Mouse (Mus musculus) midbrain, embryonic 10.5 days (tissue): ENCODE measurements around the gene Olfr13. TPM values are rescaled to one million over a fixed set of nuclear protein-coding genes. Genes with fewer than 3 reads are reported as not detected.
"Not testable (repeated sequence)": the region's sequence is repeated elsewhere in the genome, so short reads cannot be mapped to it uniquely, and the experiment has no call there.

ENCODE experiments used
- DNase-seq: peaks from one replicate; pipeline ENCODE4 v3.0.0-alpha.2; 2017; ENCODE audit warnings: low spot score
- H3K27ac ChIP-seq: fragments of 300-500 bp; sonication (generic); replicated peaks from 2 replicates; pipeline ENCODE4 v1.5.1; 2016; ENCODE audit warnings: mild to moderate bottlenecking
- H3K27me3 ChIP-seq: fragments of 300-500 bp; sonication (generic); 2 replicates; pipeline ENCODE4 v1.6.1; 2016; ENCODE audit warnings: low read depth, mild to moderate bottlenecking; ENCODE audit not compliant: poor library complexity, severe bottlenecking
- H3K36me3 ChIP-seq: fragments of 300-500 bp; sonication (generic); 2 replicates; pipeline ENCODE4 v1.6.1; 2016; ENCODE audit warnings: mild to moderate bottlenecking, moderate library complexity
- H3K4me1 ChIP-seq: fragments of 300-500 bp; sonication (generic); 2 replicates; pipeline ENCODE4 v1.6.1; 2016
- H3K4me3 ChIP-seq: fragments of 300-500 bp; sonication (generic); 2 replicates; pipeline ENCODE4 v1.5.1; 2016; ENCODE audit warnings: mild to moderate bottlenecking, moderate library complexity
- H3K9me3 ChIP-seq: fragments of 300-500 bp; sonication (generic); replicated peaks from 2 replicates; pipeline ENCODE4 v1.6.1; 2016; ENCODE audit warnings: mild to moderate bottlenecking
- WGBS: fragments of 180-500 bp; shearing (Covaris S2); methylation state at CpG from one replicate; pipeline ENCODE4 v1.1.7; 2016; 5-methylcytosine and 5-hydroxymethylcytosine counted together
- polyA plus RNA-seq: library from polyadenylated mRNA; unstranded; fragments of >200 nt; fragmentation: Nextera tagmentation; extraction: Ambion mirVana; gene quantifications from 2 replicates; pipeline ENCODE4 v1.2.1, GENCODE M21; 2016

Gene Olfr13
- not detected in 2 replicates for polyA plus RNA-seq

DNA sequence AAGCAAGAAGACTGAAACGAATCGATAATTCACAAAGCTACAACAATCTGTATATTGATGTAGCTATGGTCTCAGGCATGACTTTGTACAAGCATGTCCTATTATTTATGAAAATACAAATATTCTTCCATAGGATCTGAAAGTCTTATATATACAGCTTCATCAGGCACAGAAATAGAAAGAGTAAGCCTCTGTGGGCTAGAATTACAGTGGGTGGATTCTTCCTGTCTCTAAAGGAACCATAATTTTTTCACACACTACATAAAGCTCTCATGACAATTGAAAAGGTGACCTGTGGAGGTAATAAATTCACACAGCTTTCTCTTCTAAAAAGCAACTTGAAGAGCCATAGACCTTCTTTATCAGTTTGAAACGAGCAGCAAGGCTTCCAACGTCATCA, at the start of gene Olfr13:
TSS of gene Olfr13 (plus strand) at position 301 of the 400 bp plus-strand sequence.
- H3K9me3 ChIP-seq: no peaks in the 10 kb centered on the region
- WGBS: 83% methylated on average over 4 of the region's 4 CpGs

DNA sequence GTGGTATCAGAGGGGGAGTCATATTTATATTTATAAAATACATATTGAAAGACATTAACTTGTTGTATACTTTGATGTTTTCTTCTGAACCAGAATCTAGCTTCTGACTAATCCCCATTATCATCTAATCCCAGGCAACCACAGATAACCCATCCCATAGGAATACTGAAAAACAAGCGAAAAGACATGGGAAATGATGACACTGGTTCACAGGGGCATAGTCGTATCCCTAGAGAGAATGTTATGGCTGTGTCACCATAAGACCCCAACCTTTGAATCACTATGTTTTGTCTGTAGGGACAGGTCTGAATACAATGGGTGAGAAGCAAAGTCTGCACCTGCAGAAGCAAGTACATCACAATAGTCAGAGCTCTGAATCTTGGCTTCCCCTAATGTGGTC, 25.7 kb upstream of the Olfr13 start, which contains the start of gene Olfr237-ps1:
TSS of gene Olfr237-ps1 (plus strand) at position 301 of the 400 bp plus-strand sequence.
- not testable (repeated sequence) for H3K27ac ChIP-seq, H3K9me3 ChIP-seq, H3K4me3 ChIP-seq, H3K27me3 ChIP-seq, H3K4me1 ChIP-seq, DNase-seq, H3K36me3 ChIP-seq
- WGBS: 84% methylated on average over 2 of the region's 2 CpGs

More for the DNA sequence above, at the start of gene Olfr13:
- DNase-seq: no peak
- Histone ChIP-seq H3K4me1 (no peaks in the 10 kb centered on the region), H3K4me3 (no peak within 1 kb of the TSS), H3K27me3 (no peaks in the 10 kb centered on the region), H3K36me3 (no peaks in the 10 kb centered on the region), H3K27ac (no peak within 1 kb of the TSS)

DNA sequence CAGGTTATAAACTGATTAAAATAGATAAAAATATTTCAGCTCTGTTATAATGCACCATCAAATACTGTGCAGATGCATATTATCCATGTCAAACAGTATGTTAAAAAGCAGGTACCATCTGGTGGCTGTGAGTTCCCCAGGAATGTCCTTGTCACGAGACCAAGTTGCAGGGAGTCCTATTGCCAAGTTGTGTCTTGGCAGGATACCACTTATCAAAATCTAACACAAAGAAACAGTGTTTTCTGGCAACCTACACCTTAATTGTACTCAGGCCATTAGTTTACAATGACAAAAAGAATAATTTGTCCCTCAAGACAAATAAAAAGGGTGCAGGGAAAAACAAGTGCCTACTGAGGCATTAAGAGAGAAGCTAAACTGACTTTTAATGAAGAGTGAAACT, 12.4 kb upstream of the Olfr13 start:
- H3K4me3 ChIP-seq: no peak overlapping the region
- no peaks in the 10 kb centered on the region for H3K4me1 ChIP-seq
- no peaks in the 10 kb centered on the region for H3K36me3 ChIP-seq
- WGBS: 89% methylated on average over 1 of the region's 1 CpGs
- DNase-seq: no peak
- no peak overlapping the region for H3K27ac ChIP-seq
- no peaks in the 10 kb centered on the region for H3K9me3 ChIP-seq
- no peaks in the 10 kb centered on the region for H3K27me3 ChIP-seq

DNA sequence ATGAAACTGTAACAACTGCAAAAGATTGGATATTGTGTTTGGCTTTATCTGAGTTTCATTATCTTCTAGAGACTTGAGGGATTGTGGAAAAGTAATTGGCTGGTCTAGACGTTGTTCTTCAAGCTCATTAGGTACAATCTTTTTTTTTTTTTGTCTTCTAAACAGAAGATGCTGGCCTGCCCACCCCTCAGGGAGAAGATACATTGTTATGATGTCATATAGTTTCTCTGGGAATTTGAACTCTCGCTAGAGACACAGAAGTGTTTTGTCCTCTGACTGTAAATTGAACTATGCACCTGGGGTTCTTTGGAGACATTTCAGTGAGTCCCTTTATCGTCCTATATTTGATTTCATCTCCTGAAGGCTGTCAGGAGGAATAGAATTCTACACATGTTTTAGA, 9.0 kb upstream of the Olfr13 start, which contains the start of gene Olfr437:
TSS of gene Olfr437 (plus strand) at position 301 of the 400 bp plus-strand sequence.
- H3K36me3 ChIP-seq: no peaks in the 10 kb centered on the region
- H3K27me3 ChIP-seq: no peaks in the 10 kb centered on the region
- WGBS: 82% methylated on average over 3 of the region's 3 CpGs
- DNase-seq: no peak
- H3K4me3 ChIP-seq: no peak within 1 kb of the TSS
- H3K27ac ChIP-seq: no peak within 1 kb of the TSS
- no peaks in the 10 kb centered on the region for H3K4me1 ChIP-seq
- no peaks in the 10 kb centered on the region for H3K9me3 ChIP-seq

DNA sequence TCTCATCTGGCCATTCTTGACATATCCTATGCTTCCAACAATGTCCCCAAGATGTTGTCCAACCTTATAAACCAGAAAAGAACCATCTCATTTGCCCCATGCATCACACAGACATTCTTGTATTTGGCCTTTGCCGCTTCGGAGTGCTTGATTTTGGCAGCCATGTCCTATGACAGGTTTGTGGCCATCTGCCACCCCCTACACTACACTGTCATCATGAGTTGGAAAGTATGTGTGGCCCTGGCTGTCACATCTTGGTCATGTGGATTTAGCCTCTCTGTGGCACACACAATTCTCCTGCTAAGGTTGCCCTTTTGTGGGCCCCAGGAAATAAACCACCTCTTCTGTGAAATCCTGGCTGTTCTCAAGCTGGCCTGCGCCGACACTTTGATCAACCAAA, 4.7 kb upstream of the Olfr13 start:
- Histone ChIP-seq H3K36me3 (no peaks in the 10 kb centered on the region), H3K4me3 (no peak overlapping the region), H3K27me3 (no peaks in the 10 kb centered on the region), H3K9me3 (no peaks in the 10 kb centered on the region), H3K27ac (no peak overlapping the region), H3K4me1 (no peaks in the 10 kb centered on the region)
- 92% methylated on average over 4 of the region's 4 CpGs for WGBS
- no peak for DNase-seq

DNA sequence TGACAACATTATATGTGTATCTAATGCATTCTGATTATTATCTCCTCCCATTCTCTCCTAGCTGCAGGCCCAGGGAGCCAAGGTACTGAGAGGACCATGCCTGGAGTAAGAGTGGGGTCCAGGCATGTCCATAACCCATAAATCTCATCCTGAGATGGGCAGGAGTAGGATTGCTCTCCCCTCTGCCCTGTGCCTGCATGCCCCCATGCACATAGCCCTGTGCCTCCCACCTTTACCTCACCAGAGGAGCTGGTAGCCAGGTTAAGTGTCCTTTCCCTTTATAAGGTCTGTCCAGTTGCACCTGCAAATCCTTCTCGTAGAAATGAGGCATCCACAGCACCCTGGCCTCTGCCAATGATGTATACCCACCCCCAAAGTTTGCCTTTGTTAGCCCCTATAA, 6.2 kb downstream of the Olfr13 start:
- Histone ChIP-seq H3K36me3 (no peaks in the 10 kb centered on the region), H3K27me3 (no peaks in the 10 kb centered on the region), H3K4me1 (no peaks in the 10 kb centered on the region), H3K4me3 (no peak overlapping the region), H3K27ac (no peak overlapping the region), H3K9me3 (no peaks in the 10 kb centered on the region)
- DNase-seq: no peak
- WGBS: 74% methylated on average over 1 of the region's 1 CpGs

DNA sequence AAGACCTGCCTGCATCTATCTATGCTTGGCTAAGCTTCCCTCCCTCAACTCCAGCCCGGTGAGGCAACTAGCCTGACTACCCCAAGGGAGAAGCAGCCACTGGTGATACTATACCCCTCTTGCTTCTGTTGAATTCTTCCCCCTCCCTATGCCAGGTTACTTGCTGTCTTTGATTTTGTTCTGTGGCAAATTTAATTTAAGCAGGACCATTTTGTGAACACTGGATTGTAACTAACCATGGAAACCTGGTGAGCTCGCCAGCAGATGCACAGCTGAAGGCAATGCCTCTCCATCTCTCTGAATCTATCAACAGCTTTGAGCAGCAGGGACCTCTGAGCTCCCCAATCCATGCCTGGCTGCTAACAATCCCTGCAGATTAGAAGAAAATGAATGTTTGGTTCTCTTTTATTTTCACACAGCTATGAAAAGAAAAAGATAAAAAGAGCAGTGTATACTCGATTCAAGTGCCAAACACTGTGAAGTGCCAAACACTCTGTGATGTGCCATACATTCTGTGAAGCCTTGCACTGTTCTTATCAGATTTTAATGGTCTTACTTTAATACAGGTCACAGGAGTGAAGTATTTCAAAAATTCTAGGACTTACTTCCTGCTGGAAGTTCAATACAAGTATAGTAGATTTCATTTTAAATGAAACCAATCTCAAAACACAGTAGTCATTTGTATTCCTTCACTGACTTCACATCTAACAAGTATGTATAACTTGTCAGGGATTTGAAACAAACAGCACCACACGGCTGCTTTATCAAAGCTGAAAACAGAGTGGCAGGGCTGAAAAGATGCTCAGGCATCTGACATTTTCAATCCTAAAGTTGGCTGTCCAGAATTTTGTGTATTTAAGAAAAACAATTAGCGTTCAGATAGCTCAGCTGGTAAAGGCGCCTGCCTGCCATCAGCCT, 6.9 kb downstream of the Olfr13 start:
- no peaks in the 10 kb centered on the region for H3K9me3 ChIP-seq
- no peak overlapping the region for H3K4me3 ChIP-seq
- H3K36me3 ChIP-seq: no peaks in the 10 kb centered on the region
- no peaks in the 10 kb centered on the region for H3K27me3 ChIP-seq
- no peaks in the 10 kb centered on the region for H3K4me1 ChIP-seq
- DNase-seq: no peak
- 76% methylated on average over 6 of the region's 6 CpGs for WGBS
- H3K27ac ChIP-seq: no peak overlapping the region

DNA sequence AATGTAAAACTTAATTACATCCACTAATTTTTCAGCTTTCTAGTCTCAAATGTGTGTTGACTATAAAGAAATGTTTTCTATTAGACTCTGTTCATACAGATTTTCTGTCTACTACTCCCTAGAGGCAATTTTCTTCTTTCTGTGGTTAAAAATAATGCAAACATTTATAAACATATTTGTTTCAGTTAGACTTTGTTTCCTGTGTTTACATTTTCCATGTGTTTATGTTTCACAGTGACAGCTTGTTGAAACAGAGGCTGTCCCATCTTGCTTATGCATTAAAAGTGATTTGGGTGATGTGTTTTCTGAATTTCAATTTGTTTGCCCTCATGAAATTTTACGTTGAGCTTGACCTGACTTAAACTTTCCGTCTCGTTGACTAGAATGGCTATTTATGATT, 19.0 kb downstream of the Olfr13 start:
- no peak overlapping the region for H3K27ac ChIP-seq
- no peaks in the 10 kb centered on the region for H3K27me3 ChIP-seq
- no peak overlapping the region for H3K4me3 ChIP-seq
- H3K9me3 ChIP-seq: no peaks in the 10 kb centered on the region
- H3K36me3 ChIP-seq: no peaks in the 10 kb centered on the region
- no peaks in the 10 kb centered on the region for H3K4me1 ChIP-seq
- DNase-seq: no peak
- WGBS: 93% methylated on average over 3 of the region's 3 CpGs

DNA sequence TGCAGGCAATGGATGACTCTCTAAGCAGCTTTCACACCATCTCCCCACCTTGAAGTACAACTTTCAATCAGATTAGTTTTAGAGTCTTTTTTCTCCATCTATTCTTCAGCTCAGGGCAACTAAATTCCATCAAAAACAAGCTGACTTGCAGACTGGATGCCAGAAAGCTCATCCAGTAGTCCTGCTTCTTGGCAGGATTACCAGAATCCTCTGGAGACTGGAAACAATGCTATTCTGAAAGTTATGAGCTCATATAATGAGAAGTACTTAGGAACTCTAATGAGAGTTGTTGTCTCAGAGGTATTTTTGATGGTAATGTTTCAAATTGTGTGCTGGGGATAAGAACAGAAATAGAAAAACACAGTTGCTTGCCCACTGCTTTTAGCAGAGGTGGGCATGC, 24.8 kb downstream of the Olfr13 start, which contains the start of gene Olfr435:
TSS of gene Olfr435 (plus strand) at position 366 of the 400 bp plus-strand sequence.
- Histone ChIP-seq H3K4me1 (no peaks in the 10 kb centered on the region), H3K36me3 (no peaks in the 10 kb centered on the region), H3K4me3 (no peak within 1 kb of the TSS), H3K27ac (no peak within 1 kb of the TSS), H3K9me3 (no peaks in the 10 kb centered on the region), H3K27me3 (no peaks in the 10 kb centered on the region)
- DNase-seq: no peak

DNA sequence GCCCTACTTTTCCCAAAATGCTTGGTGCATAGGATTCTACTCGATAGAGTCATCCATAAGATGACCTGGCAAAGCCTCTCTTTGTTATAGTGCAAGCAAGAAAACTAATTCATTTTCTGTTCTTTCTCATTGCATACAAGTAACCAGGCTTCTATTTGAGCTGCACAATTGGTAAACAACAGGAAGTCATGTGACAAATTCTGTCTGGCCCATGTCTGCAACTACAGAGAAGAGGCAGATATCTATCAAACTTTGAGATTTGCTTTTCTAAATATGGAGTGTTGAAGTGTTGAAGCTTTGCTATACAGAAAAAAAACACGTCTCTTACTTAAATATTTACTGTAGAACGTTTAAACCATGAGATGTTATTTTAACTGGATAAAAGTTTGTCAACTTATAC, 26.2 kb downstream of the Olfr13 start:
- H3K27ac ChIP-seq: no peak overlapping the region
- DNase-seq: no peak
- H3K36me3 ChIP-seq: no peaks in the 10 kb centered on the region
- H3K9me3 ChIP-seq: no peaks in the 10 kb centered on the region
- 77% methylated on average over 3 of the region's 3 CpGs for WGBS
- H3K4me3 ChIP-seq: no peak overlapping the region
- H3K4me1 ChIP-seq: no peaks in the 10 kb centered on the region
- no peaks in the 10 kb centered on the region for H3K27me3 ChIP-seq

DNA sequence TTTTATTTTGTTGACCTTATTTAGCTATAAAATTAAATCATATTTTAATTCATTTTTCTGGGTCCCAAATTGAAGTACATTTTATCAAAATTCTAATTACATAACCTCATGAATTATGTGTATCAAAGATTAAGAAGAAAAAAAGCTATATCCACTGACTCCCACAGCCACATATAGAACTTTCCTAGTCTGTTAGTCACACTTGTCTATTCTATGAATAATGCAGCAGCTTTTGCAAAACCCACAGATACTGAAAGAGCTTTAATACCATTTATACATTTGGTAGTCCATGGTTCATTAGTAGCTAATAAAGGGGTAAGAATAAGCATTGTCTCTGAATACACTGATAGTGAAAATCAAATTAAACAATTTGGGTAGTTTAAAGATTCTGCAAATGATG, 30.8 kb downstream of the Olfr13 start:
- Histone ChIP-seq H3K36me3 (no peaks in the 10 kb centered on the region), H3K27me3 (no peaks in the 10 kb centered on the region), H3K4me3 (no peak overlapping the region), H3K27ac (no peak overlapping the region), H3K4me1 (no peaks in the 10 kb centered on the region), H3K9me3 (no peaks in the 10 kb centered on the region)
- DNase-seq: no peak

DNA sequence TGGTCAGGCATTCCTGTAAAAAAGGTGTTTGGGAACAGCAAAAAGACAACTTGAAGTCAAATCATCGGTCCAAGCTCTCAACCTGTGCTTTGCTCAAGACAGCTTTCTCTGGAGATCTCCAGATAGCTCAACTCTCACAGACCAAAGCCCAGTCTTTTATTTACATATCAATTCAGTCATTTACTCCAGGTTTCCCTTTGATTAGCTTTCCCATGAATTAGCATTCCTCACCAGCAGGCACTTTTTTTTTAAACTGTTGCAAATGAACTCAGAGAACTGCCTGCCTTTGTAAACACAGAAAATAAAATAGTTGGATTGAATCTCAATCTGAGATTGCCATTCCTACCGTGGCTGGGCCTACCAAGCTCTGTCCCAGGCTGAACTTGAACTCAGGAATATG, 33.4 kb downstream of the Olfr13 start:
- H3K27me3 ChIP-seq: no peaks in the 10 kb centered on the region
- no peaks in the 10 kb centered on the region for H3K4me1 ChIP-seq
- H3K27ac ChIP-seq: no peak overlapping the region
- 53% methylated on average over 2 of the region's 2 CpGs for WGBS
- no peaks in the 10 kb centered on the region for H3K9me3 ChIP-seq
- no peak overlapping the region for H3K4me3 ChIP-seq
- no peak for DNase-seq
- H3K36me3 ChIP-seq: no peaks in the 10 kb centered on the region

DNA sequence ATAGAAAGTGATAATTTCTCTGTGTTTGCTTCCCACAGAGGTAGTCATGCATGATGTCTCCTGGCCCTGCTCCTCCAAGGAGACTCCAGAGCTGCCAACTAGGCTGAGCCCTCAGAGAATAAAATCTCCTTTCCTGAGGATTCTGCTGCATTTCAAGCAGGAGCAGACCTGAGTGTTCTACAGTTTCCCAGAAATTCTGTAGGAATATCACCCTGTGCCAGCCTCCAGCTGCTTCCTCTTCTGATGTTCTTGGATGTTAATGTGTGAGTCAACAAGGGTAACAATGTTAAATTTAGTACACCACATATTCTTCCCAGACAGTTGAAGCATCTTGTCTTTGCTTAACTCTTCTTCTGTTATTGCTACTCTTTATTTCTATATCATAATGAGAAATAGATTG, 40.9 kb downstream of the Olfr13 start, which contains the start of gene Olfr434:
TSS of gene Olfr434 (plus strand) at position 149 of the 400 bp plus-strand sequence.
- not testable (repeated sequence) for H3K27me3 ChIP-seq, H3K4me1 ChIP-seq

More for the DNA sequence above, 40.9 kb downstream of the Olfr13 start, which contains the start of gene Olfr434:
- not testable (repeated sequence) for H3K4me3 ChIP-seq, H3K36me3 ChIP-seq, H3K9me3 ChIP-seq, H3K27ac ChIP-seq, DNase-seq
